Mouse (Mus musculus) megakaryocyte, embryonic 14.5 days (primary cell): Measurements from ENCODE around the gene Zdhhc24.

ENCODE experiments used
- FLI1 ChIP-seq: IDR thresholded peaks from 2 replicates; pipeline ENCODE4 v1.6.1; 2012; ENCODE audit warnings: low read length, inconsistent platforms, mixed read lengths
- GATA1 ChIP-seq: IDR thresholded peaks from 3 replicates; pipeline ENCODE4 v1.6.1; 2012; ENCODE audit warnings: mixed read lengths, low read length, inconsistent platforms, borderline replicate concordance

GRCm38 (mm10) chr19:4847490-4847889 is 31.0 kb upstream of the Zdhhc24 start:
- TF ChIP-seq GATA1, result no peak
- TF ChIP-seq FLI1, result no peak
